ENCODE assay signal across 9 mouse cellular contexts in genomic region chr7:82274011-82274709, GRCm38 (mm10).
DNase-seq lines count a peak whose midpoint lies in the region; ATAC-seq and TF ChIP-seq lines count a peak whose summit lies in the region.
"Had no signal": no experiment of that assay in that cellular context is flagged by ENCODE, and none has a peak within 500 bp of the region (broad histone marks: within the 10 kb centered on the region; RNA-seq: fewer than 3 reads in every experiment).

No protein-coding gene starts in this region.

- peak; percentile 54 for TF ChIP-seq CTCF in olfactory bulb, adult 2 months (IDR thresholded peaks at IDR 0.05; ENCODE audit: insufficient read depth, low read depth, low read length)

- no peak for TF ChIP-seq POLR2A in limb, embryonic 14.5 days (IDR thresholded peaks at IDR 0.05; ENCODE audit: borderline replicate concordance, extremely low read depth, insufficient read depth, insufficient read length)
- no peak for TF ChIP-seq POLR2A in olfactory bulb, adult 2 months (IDR thresholded peaks at IDR 0.05; ENCODE audit: insufficient read depth, low read depth, low read length)

- WGBS in embryonic facial prominence, embryonic 13.5 days = 29% methylated on average over 19 of the region's 19 CpGs
- WGBS in hindbrain, embryonic 15.5 days = 59% methylated on average over 19 of the region's 19 CpGs
- WGBS in limb, embryonic 14.5 days = 40% methylated on average over 19 of the region's 19 CpGs
- 59% methylated on average over 19 of the region's 19 CpGs for WGBS in olfactory bulb, adult 2 months

- ATAC-seq in embryonic facial prominence, embryonic 13.5 days (ENCODE audit: insufficient number of reproducible peaks, insufficient read depth, low FRiP score, low TSS enrichment, low read depth) = no peak
- ATAC-seq in hindbrain, embryonic 15.5 days (ENCODE audit: low FRiP score, low read depth) = 0 out of 2 replicates have a peak, but pooled peaks have one; percentile 66
- peak; percentile 34; the same call in 1 of the 2 replicates for ATAC-seq in limb, embryonic 14.5 days (ENCODE audit: low FRiP score, low read depth)

- H3K9me3 ChIP-seq in embryonic facial prominence, embryonic 13.5 days = no peaks in the 10 kb centered on the region
- H3K9me3 ChIP-seq in hindbrain, embryonic 15.5 days = no peaks in the 10 kb centered on the region
- H3K9me3 ChIP-seq in limb, embryonic 14.5 days (ENCODE audit: control insufficient read depth, low read length) = no peaks in the 10 kb centered on the region
- H3K9me3 ChIP-seq: stomach, embryonic 15.5 days had no signal

- DNase-seq in ovary, postnatal 14 days (ENCODE audit: low spot score) = peak; percentile 32
- DNase-seq in ovary, adult 18-20 months (ENCODE audit: low spot score) = no peak
- peak; percentile 55 for DNase-seq in adrenal gland, postnatal 10 days
- DNase-seq in limb, embryonic 14.5 days (ENCODE audit: low spot score) = peak; percentile 67
- no peak for DNase-seq in spleen, adult 12 weeks (ENCODE audit: low spot score)

- H3K4me3 ChIP-seq in embryonic facial prominence, embryonic 13.5 days = no peak overlapping the region
- no peak overlapping the region for H3K4me3 ChIP-seq in hindbrain, embryonic 15.5 days
- H3K4me3 ChIP-seq in limb, embryonic 14.5 days (replicated peaks; ENCODE audit: low read length) = no peak overlapping the region
- no peak overlapping the region for H3K4me3 ChIP-seq in olfactory bulb, adult 2 months (ENCODE audit: insufficient read depth, low read depth, low read length)
- H3K4me3 ChIP-seq: stomach, embryonic 15.5 days had no signal

- H3K4me1 ChIP-seq in embryonic facial prominence, embryonic 13.5 days = peaks cover 15% of the 10 kb centered on the region
- H3K4me1 ChIP-seq in hindbrain, embryonic 15.5 days (replicated peaks) = no peaks in the 10 kb centered on the region
- H3K4me1 ChIP-seq in limb, embryonic 14.5 days (ENCODE audit: control insufficient read depth, insufficient read depth, low read length) = no peaks in the 10 kb centered on the region
- peaks cover 5% of the 10 kb centered on the region; the same call in 1 of the 2 replicates for H3K4me1 ChIP-seq in olfactory bulb, adult 2 months (ENCODE audit: control insufficient read depth, insufficient read depth, low read length)
- H3K4me1 ChIP-seq: stomach, embryonic 15.5 days had no signal

- no peak overlapping the region for H3K9ac ChIP-seq in embryonic facial prominence, embryonic 13.5 days
- no peak overlapping the region for H3K9ac ChIP-seq in hindbrain, embryonic 15.5 days
- no peak overlapping the region for H3K9ac ChIP-seq in limb, embryonic 14.5 days (ENCODE audit: low read depth, low read length, severe bottlenecking)
- H3K9ac ChIP-seq: stomach, embryonic 15.5 days had no signal

- peak overlapping the region; percentile 24; the same call in 1 of the 2 replicates for H3K4me2 ChIP-seq in embryonic facial prominence, embryonic 13.5 days
- H3K4me2 ChIP-seq in hindbrain, embryonic 15.5 days = no peak overlapping the region
- H3K4me2 ChIP-seq in limb, embryonic 14.5 days (replicated peaks; ENCODE audit: low read depth, low read length, severe bottlenecking) = no peak overlapping the region
- H3K4me2 ChIP-seq: stomach, embryonic 15.5 days had no signal

- H3K36me3 ChIP-seq in embryonic facial prominence, embryonic 13.5 days = no peaks in the 10 kb centered on the region
- no peaks in the 10 kb centered on the region for H3K36me3 ChIP-seq in hindbrain, embryonic 15.5 days
- no peaks in the 10 kb centered on the region for H3K36me3 ChIP-seq in limb, embryonic 14.5 days (ENCODE audit: control insufficient read depth, insufficient read depth, low read length)
- H3K36me3 ChIP-seq: stomach, embryonic 15.5 days had no signal

- H3K27ac ChIP-seq in embryonic facial prominence, embryonic 13.5 days = no peak overlapping the region
- H3K27ac ChIP-seq in hindbrain, embryonic 15.5 days (replicated peaks) = no peak overlapping the region
- no peak overlapping the region for H3K27ac ChIP-seq in limb, embryonic 14.5 days (replicated peaks; ENCODE audit: low read depth, low read length)
- H3K27ac ChIP-seq in olfactory bulb, adult 2 months (ENCODE audit: insufficient read depth, low read depth, low read length) = no peak overlapping the region
- H3K27ac ChIP-seq: stomach, embryonic 15.5 days had no signal

- 0 out of 2 replicates have a peak, but pooled peaks cover 2% of the 10 kb centered on the region for H3K27me3 ChIP-seq in embryonic facial prominence, embryonic 13.5 days
- no peaks in the 10 kb centered on the region for H3K27me3 ChIP-seq in hindbrain, embryonic 15.5 days
- H3K27me3 ChIP-seq in limb, embryonic 14.5 days (ENCODE audit: control insufficient read depth, insufficient read depth, low read length) = no peaks in the 10 kb centered on the region
- H3K27me3 ChIP-seq: stomach, embryonic 15.5 days had no signal

Comparison
In these comparisons a context has a peak if more than half of its experiments do, and no peak if none do; other contexts are left out.
1. DNase-seq: peak in ovary, postnatal 14 days (single experiment), adrenal gland, postnatal 10 days (single experiment) and limb, embryonic 14.5 days (single experiment); none in ovary, adult 18-20 months (single experiment) and spleen, adult 12 weeks (single experiment).